In the genomic region with DNA sequence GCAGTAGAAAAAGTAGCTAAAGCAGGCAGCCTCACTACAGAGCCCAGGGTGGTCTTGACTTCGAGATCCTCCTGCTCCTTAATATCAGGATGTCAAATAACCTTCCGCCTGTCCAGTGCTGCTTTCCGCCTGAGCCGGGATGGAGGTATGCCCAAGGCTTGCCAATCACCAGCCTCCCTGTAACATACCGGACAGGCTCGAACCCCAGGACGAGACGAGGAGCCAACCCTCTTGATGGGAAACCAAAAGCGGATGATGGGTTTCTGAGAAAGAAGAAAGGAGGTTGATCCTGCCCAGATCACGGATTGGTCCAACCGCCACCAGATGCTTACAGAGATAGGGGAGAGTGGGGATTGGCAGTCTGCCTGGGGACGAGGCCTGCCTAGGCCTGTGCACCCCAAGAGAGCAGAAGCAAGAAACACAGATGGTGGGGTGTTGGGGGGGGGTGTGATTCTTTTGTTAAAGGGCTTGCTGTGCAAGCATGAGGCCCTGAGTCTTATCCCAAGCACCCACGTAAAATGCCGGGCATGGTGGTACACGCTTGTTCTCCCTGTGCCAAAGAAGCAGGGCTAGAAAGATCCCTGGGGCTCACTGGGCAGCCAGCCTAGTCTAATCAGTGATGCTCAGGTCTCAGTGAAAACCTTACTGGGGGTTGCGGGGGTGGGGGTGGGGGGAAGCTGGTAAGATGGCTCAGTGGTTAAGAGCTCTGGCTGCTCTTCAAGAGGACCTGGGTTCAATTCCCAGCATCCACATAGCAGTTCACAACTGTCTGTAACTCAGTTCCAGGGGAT, we compare ENCODE assay signal across 24 mouse cellular contexts. TPM values are rescaled to one million over a fixed set of nuclear protein-coding genes. Genes with fewer than 3 reads are reported as not detected.
A peak's percentile ranks its signal among the peaks of the same experiment; 100 is the strongest.
DNase-seq lines count a peak whose midpoint lies in the region; ATAC-seq and TF ChIP-seq lines count a peak whose summit lies in the region.
"Had no signal": no experiment of that assay in that cellular context is flagged by ENCODE, and none has a peak within 500 bp of the region (broad histone marks: within the 10 kb centered on the region; RNA-seq: fewer than 3 reads in every experiment).

No protein-coding gene starts in this region.

- H3K36me3 ChIP-seq in liver, postnatal 0 days (replicated peaks; ENCODE audit: insufficient read depth, low read length): no peaks in the 10 kb centered on the region
- H3K36me3 ChIP-seq in liver, embryonic 11.5 days (ENCODE audit: control insufficient read depth, insufficient read depth, low read length): no peaks in the 10 kb centered on the region
- H3K36me3 ChIP-seq: liver, embryonic 13.5 days had no signal

- peak; percentile 71 for TF ChIP-seq EP300 in liver, postnatal 0 days (IDR thresholded peaks at IDR 0.05; ENCODE audit: low read depth)

- WGBS in liver, postnatal 0 days (ENCODE audit: insufficient replicate concordance): 62% methylated on average over 16 of the region's 16 CpGs
- WGBS in liver, embryonic 11.5 days: 86% methylated on average over 16 of the region's 16 CpGs
- WGBS in bone marrow, adult 2 months: 28% methylated on average over 16 of the region's 16 CpGs
- WGBS in lung, adult 2 months: 78% methylated on average over 16 of the region's 16 CpGs

- no peak overlapping the region for H3K9ac ChIP-seq in liver, postnatal 0 days (replicated peaks)
- H3K9ac ChIP-seq in liver, embryonic 11.5 days (ENCODE audit: low read depth, low read length): no peak overlapping the region
- H3K9ac ChIP-seq: liver, embryonic 13.5 days had no signal

- H3K27me3 ChIP-seq in liver, postnatal 0 days (ENCODE audit: insufficient read depth, low read length): no peaks in the 10 kb centered on the region
- peaks cover 19% of the 10 kb centered on the region for H3K27me3 ChIP-seq in liver, embryonic 11.5 days (replicated peaks; ENCODE audit: control insufficient read depth, insufficient read depth, low read length)
- H3K27me3 ChIP-seq: CH12.LX, Patski had no signal

- intact Hi-C loops in heart, postnatal 36 days (cut with DNase I): no loop called here

- TF ChIP-seq CTCF in liver, postnatal 0 days (IDR thresholded peaks at IDR 0.05; ENCODE audit: low read depth): no peak
- no peak for TF ChIP-seq CTCF in bone marrow, adult 2 months (IDR thresholded peaks at IDR 0.05; ENCODE audit: control insufficient read depth, insufficient read depth, low read length)
- no peak for TF ChIP-seq CTCF in lung, adult 2 months (IDR thresholded peaks at IDR 0.05; ENCODE audit: insufficient read depth, low read length)

- peak; percentile 80 for ATAC-seq in liver, postnatal 0 days
- ATAC-seq in liver, embryonic 11.5 days (replicated peaks; ENCODE audit: low FRiP score): no peak
- peak; percentile 54 for ATAC-seq in erythroblast, adult 5-6 weeks (replicated peaks; ENCODE audit: low FRiP score, poor library complexity, severe bottlenecking)
- ATAC-seq: hindbrain, embryonic 16.5 days; Patski had no signal

- no peaks in the 10 kb centered on the region for H3K9me3 ChIP-seq in liver, postnatal 0 days (ENCODE audit: low read length)
- H3K9me3 ChIP-seq in liver, embryonic 11.5 days (ENCODE audit: control insufficient read depth, low read length): no peaks in the 10 kb centered on the region
- H3K9me3 ChIP-seq: liver, embryonic 13.5 days had no signal

- no peak for TF ChIP-seq POLR2A in bone marrow, adult 2 months (IDR thresholded peaks at IDR 0.05; ENCODE audit: borderline replicate concordance, control insufficient read depth, low read depth, low read length)
- no peak for TF ChIP-seq POLR2A in lung, adult 2 months (IDR thresholded peaks at IDR 0.05; ENCODE audit: borderline replicate concordance, extremely low read depth, low read depth, low read length)

- no peak overlapping the region for H3K4me2 ChIP-seq in liver, postnatal 0 days (ENCODE audit: low read depth, low read length)
- H3K4me2 ChIP-seq in liver, embryonic 11.5 days: no peak overlapping the region
- H3K4me2 ChIP-seq: liver, embryonic 13.5 days; midbrain, embryonic 11.5 days had no signal

- peaks cover 14% of the 10 kb centered on the region for H3K4me1 ChIP-seq in liver, postnatal 0 days (ENCODE audit: insufficient read depth)
- peaks cover 8% of the 10 kb centered on the region for H3K4me1 ChIP-seq in liver, embryonic 11.5 days (replicated peaks; ENCODE audit: control insufficient read depth, insufficient read depth, low read length)
- H3K4me1 ChIP-seq in bone marrow, adult 2 months (ENCODE audit: control insufficient read depth, insufficient read depth, low read length): peaks cover 1% of the 10 kb centered on the region
- H3K4me1 ChIP-seq in lung, adult 2 months (ENCODE audit: control insufficient read depth, insufficient read depth, low read length): peaks cover 6% of the 10 kb centered on the region

- H3K27ac ChIP-seq in liver, postnatal 0 days (ENCODE audit: low read depth): no peak overlapping the region
- no peak overlapping the region for H3K27ac ChIP-seq in liver, embryonic 11.5 days (ENCODE audit: low read depth, low read length)
- peak overlapping the region; percentile 22 for H3K27ac ChIP-seq in bone marrow, adult 2 months (ENCODE audit: control insufficient read depth, insufficient read depth, low read depth, low read length, poor library complexity)
- H3K27ac ChIP-seq: gastrocnemius, adult 2 months; liver, embryonic 13.5 days had no signal

- H3K4me3 ChIP-seq in liver, postnatal 0 days (ENCODE audit: low read depth, low read length): no peak overlapping the region
- H3K4me3 ChIP-seq in liver, embryonic 11.5 days (ENCODE audit: low read depth, low read length): no peak overlapping the region
- H3K4me3 ChIP-seq in bone marrow, adult 2 months (replicated peaks; ENCODE audit: control insufficient read depth, low read depth, low read length): no peak overlapping the region
- no peak overlapping the region for H3K4me3 ChIP-seq in lung, adult 2 months (replicated peaks; ENCODE audit: extremely low read depth, low read depth, low read length)
- H3K4me3 ChIP-seq: gastrocnemius, adult 2 months; liver, embryonic 13.5 days had no signal

- DNase-seq in liver, postnatal 0 days: peak; percentile 41
- no peak for DNase-seq in liver, embryonic 11.5 days (ENCODE audit: low spot score)
- DNase-seq in spleen, postnatal 36 days (ENCODE audit: low spot score in 2 of 2): peak; percentile 32 to 37
- DNase-seq in heart, postnatal 36 days: no peak
- no peak for DNase-seq in lung, adult 2 months
- DNase-seq: cerebellum, adult 18-20 months; gastrocnemius, adult 2 months; heart, adult 18-20 months; kidney, adult 2 months; kidney, postnatal 36 days; liver, embryonic 13.5 days; lung, postnatal 14 days; right cerebral cortex, adult 18-20 months; thymus, postnatal 4 days had no signal

RNA-seq across cellular contexts. Expression of gene Zfp316, which starts 2.9 kb away (rescaled TPM):
- polyA plus RNA-seq in liver, postnatal 0 days (2015; fragmentation: Nextera tagmentation; extraction: Ambion mirVana): 0.39 and 0.41 TPM in 2 replicates
- polyA plus RNA-seq in liver, embryonic 11.5 days (2014; fragmentation: Nextera tagmentation; extraction: Ambion mirVana): 0.75 TPM in 2 replicates
- polyA plus RNA-seq in bone marrow, adult 2 months (2011; ENCODE audit: insufficient read depth, insufficient read length, low replicate concordance, missing spikeins): 0.87 and 0.90 TPM in 2 replicates
- total RNA-seq in erythroblast, adult 5-6 weeks (2015; ENCODE audit: low replicate concordance): not detected in 2 replicates
- total RNA-seq in erythroblast, adult 5-6 weeks (2017; ENCODE audit: low replicate concordance): 0.28 and 0.51 TPM in 2 replicates
- 1 to 10 TPM; 5.1 to 6.0 TPM for total RNA-seq in heart, postnatal 36 days (2021)
- 10.1 and 10.4 TPM in 2 replicates for polyA plus RNA-seq in lung, adult 2 months (2012; rRNA removed)

RNA-seq across cellular contexts. Expression of gene Zfp853, which starts 20.7 kb away (rescaled TPM):
- not detected in 2 replicates for polyA plus RNA-seq in liver, postnatal 0 days (2015; fragmentation: Nextera tagmentation; extraction: Ambion mirVana)
- polyA plus RNA-seq in liver, embryonic 11.5 days (2014; fragmentation: Nextera tagmentation; extraction: Ambion mirVana): not detected in 2 replicates
- polyA plus RNA-seq in bone marrow, adult 2 months (2011; ENCODE audit: insufficient read depth, insufficient read length, low replicate concordance, missing spikeins): not detected in 2 replicates
- total RNA-seq in erythroblast, adult 5-6 weeks (2015; ENCODE audit: low replicate concordance): not detected in 2 replicates
- not detected in 2 replicates for total RNA-seq in erythroblast, adult 5-6 weeks (2017; ENCODE audit: low replicate concordance)
- total RNA-seq in heart, postnatal 36 days (2021): under 1 TPM; 0.08 to 0.19 TPM
- polyA plus RNA-seq in lung, adult 2 months (2012; rRNA removed): 1.4 and 1.5 TPM in 2 replicates
- total RNA-seq: CH12.LX had no signal
- polyA plus RNA-seq: forebrain, embryonic 11.5 days; liver, embryonic 13.5 days; Patski had no signal

RNA-seq across cellular contexts. Expression of gene Zfp12, which starts 37.8 kb away (rescaled TPM):
- polyA plus RNA-seq in liver, postnatal 0 days (2015; fragmentation: Nextera tagmentation; extraction: Ambion mirVana): 1.4 and 1.5 TPM in 2 replicates
- polyA plus RNA-seq in liver, embryonic 11.5 days (2014; fragmentation: Nextera tagmentation; extraction: Ambion mirVana): 10.7 and 11.2 TPM in 2 replicates
- 1.7 and 5.6 TPM in 2 replicates for polyA plus RNA-seq in bone marrow, adult 2 months (2011; ENCODE audit: insufficient read depth, insufficient read length, low replicate concordance, missing spikeins)
- total RNA-seq in erythroblast, adult 5-6 weeks (2015; ENCODE audit: low replicate concordance): 0.58 and 2.1 TPM in 2 replicates
- 0.70 and 1.5 TPM in 2 replicates for total RNA-seq in erythroblast, adult 5-6 weeks (2017; ENCODE audit: low replicate concordance)
- total RNA-seq in heart, postnatal 36 days (2021): 1 to 10 TPM; 8.5 to 8.6 TPM
- 12.0 and 12.2 TPM in 2 replicates for polyA plus RNA-seq in lung, adult 2 months (2012; rRNA removed)

RNA-seq across cellular contexts. Expression of gene E130309D02Rik, which starts 42.4 kb away (rescaled TPM):
- 12.5 and 12.8 TPM in 2 replicates for polyA plus RNA-seq in liver, postnatal 0 days (2015; fragmentation: Nextera tagmentation; extraction: Ambion mirVana)
- 57.2 and 57.5 TPM in 2 replicates for polyA plus RNA-seq in liver, embryonic 11.5 days (2014; fragmentation: Nextera tagmentation; extraction: Ambion mirVana)
- polyA plus RNA-seq in bone marrow, adult 2 months (2011; ENCODE audit: insufficient read depth, insufficient read length, low replicate concordance, missing spikeins): 7.6 and 13.1 TPM in 2 replicates
- total RNA-seq in erythroblast, adult 5-6 weeks (2015; ENCODE audit: low replicate concordance): 7.1 and 11.3 TPM in 2 replicates
- total RNA-seq in erythroblast, adult 5-6 weeks (2017; ENCODE audit: low replicate concordance): 4.3 and 4.6 TPM in 2 replicates
- 10 to 100 TPM; 15.4 to 15.8 TPM for total RNA-seq in heart, postnatal 36 days (2021)
- 21.8 and 25.1 TPM in 2 replicates for polyA plus RNA-seq in lung, adult 2 months (2012; rRNA removed)

RNA-seq across cellular contexts. Expression of gene Spdye4a, which starts 46.0 kb away (rescaled TPM):
- not detected in 2 replicates for polyA plus RNA-seq in liver, postnatal 0 days (2015; fragmentation: Nextera tagmentation; extraction: Ambion mirVana)
- polyA plus RNA-seq in liver, embryonic 11.5 days (2014; fragmentation: Nextera tagmentation; extraction: Ambion mirVana): not detected in 2 replicates
- polyA plus RNA-seq in bone marrow, adult 2 months (2011; ENCODE audit: insufficient read depth, insufficient read length, low replicate concordance, missing spikeins): not detected in 2 replicates
- total RNA-seq in erythroblast, adult 5-6 weeks (2015; ENCODE audit: low replicate concordance): not detected in 2 replicates
- not detected in 2 replicates for total RNA-seq in erythroblast, adult 5-6 weeks (2017; ENCODE audit: low replicate concordance)
- not detected for total RNA-seq in heart, postnatal 36 days (2021)
- polyA plus RNA-seq in lung, adult 2 months (2012; rRNA removed): not detected in 2 replicates
- total RNA-seq: CH12.LX; gastrocnemius, adult 2 months; heart, adult 18-20 months; layer of hippocampus, postnatal 14 days; left cerebral cortex, postnatal 25 days had no signal
- polyA plus RNA-seq: forebrain, embryonic 11.5 days; heart, postnatal 0 days; hindbrain, embryonic 16.5 days; liver, embryonic 13.5 days; midbrain, embryonic 11.5 days; Patski had no signal

Comparison
In these comparisons a context has a peak if more than half of its experiments do, and no peak if none do; other contexts are left out.
1. DNase-seq: peak in liver, postnatal 0 days (single experiment) and spleen, postnatal 36 days (2 of 2); none in liver, embryonic 11.5 days (single experiment), heart, postnatal 36 days (0 of 2) and lung, adult 2 months (single experiment).